31 mouse cellular contexts compared by ENCODE assay signal in the genomic region with DNA sequence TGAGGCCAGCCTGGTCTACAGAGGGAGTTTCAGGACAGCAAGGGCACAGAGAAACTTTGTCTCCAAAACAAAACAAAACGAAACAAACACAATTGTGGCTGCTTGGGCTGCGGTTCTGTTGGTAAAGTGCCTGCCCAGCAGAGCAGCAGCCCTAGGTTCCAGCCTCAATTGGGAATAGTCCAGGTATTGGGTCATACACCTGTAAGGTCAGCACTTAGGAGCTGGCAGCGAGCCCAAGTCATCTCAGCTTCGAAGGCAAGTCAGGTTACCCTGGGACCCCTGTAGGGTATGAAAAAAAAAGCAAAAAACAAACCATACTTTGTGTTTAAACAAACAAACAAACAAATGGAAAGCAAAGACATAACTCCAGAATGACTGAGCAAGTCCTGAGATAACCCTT. TPM values are rescaled to one million over a fixed set of nuclear protein-coding genes. Genes with fewer than 3 reads are reported as not detected.
"Had no signal": no experiment of that assay in that cellular context is flagged by ENCODE, and none has a peak within 500 bp of the region (broad histone marks: within the 10 kb centered on the region; RNA-seq: fewer than 3 reads in every experiment).

No protein-coding gene starts in this region.

- ATAC-seq: forebrain, postnatal 0 days; hindbrain, postnatal 0 days had no signal

- H3K9ac ChIP-seq: forebrain, postnatal 0 days; heart, embryonic 13.5 days; heart, embryonic 15.5 days; hindbrain, embryonic 13.5 days; hindbrain, embryonic 15.5 days; kidney, embryonic 15.5 days; limb, embryonic 13.5 days; limb, embryonic 15.5 days had no signal

- H3K4me1 ChIP-seq: hindbrain, embryonic 15.5 days had no signal

- H3K36me3 ChIP-seq: limb, embryonic 15.5 days had no signal

- DNase-seq: forebrain, postnatal 0 days; gastrocnemius, postnatal 14 days; gastrocnemius, postnatal 36 days; heart, adult 11 months; heart, adult 2 months; heart, postnatal 14 days; heart, postnatal 36 days; kidney, adult 11 months; kidney, adult 8-10 months; kidney, postnatal 14 days; kidney, postnatal 36 days; layer of hippocampus, adult 9-11 months; layer of hippocampus, postnatal 36 days; left cerebral cortex, postnatal 4 days had no signal

- H3K4me3 ChIP-seq: heart, adult 2 months; heart, embryonic 13.5 days; heart, embryonic 15.5 days; hindbrain, embryonic 13.5 days; hindbrain, embryonic 15.5 days; kidney, embryonic 15.5 days; limb, embryonic 13.5 days; limb, embryonic 15.5 days had no signal

- H3K4me2 ChIP-seq: heart, embryonic 11.5 days; heart, embryonic 13.5 days; heart, embryonic 15.5 days; hindbrain, embryonic 13.5 days; hindbrain, embryonic 15.5 days; kidney, embryonic 15.5 days; limb, embryonic 13.5 days; limb, embryonic 15.5 days; liver, embryonic 11.5 days had no signal

- H3K27ac ChIP-seq: heart, adult 2 months; heart, embryonic 13.5 days; heart, embryonic 15.5 days; hindbrain, embryonic 13.5 days; hindbrain, embryonic 15.5 days; hindbrain, postnatal 0 days; kidney, embryonic 15.5 days; kidney, postnatal 0 days; limb, embryonic 13.5 days; limb, embryonic 15.5 days had no signal

- H3K9me3 ChIP-seq: heart, embryonic 13.5 days; heart, embryonic 15.5 days; hindbrain, embryonic 13.5 days; hindbrain, embryonic 15.5 days; kidney, embryonic 15.5 days; limb, embryonic 13.5 days; limb, embryonic 15.5 days had no signal

- H3K27me3 ChIP-seq: heart, embryonic 13.5 days; heart, embryonic 15.5 days; hindbrain, embryonic 13.5 days; hindbrain, embryonic 15.5 days; kidney, embryonic 15.5 days; limb, embryonic 13.5 days; limb, embryonic 15.5 days had no signal

RNA-seq across cellular contexts. Expression of a gene that starts 7.6 kb away (rescaled TPM):
- total RNA-seq: forebrain, postnatal 0 days; hindbrain, postnatal 0 days; layer of hippocampus, adult 18-20 months; layer of hippocampus, postnatal 14 days; layer of hippocampus, postnatal 36 days; left cerebral cortex, adult 8-10 months; left cerebral cortex, postnatal 10 days; left cerebral cortex, postnatal 25 days had no signal

RNA-seq across cellular contexts. Expression of a gene that starts 33.2 kb away (rescaled TPM):
- total RNA-seq: hematopoietic stem cell, adult 5-6 weeks had no signal
